Mouse (Mus musculus) intestine, embryonic 15.5 days (tissue): ENCODE data around the gene Mettl26. TPM values are rescaled to one million over a fixed set of nuclear protein-coding genes. Genes with fewer than 3 reads are reported as not detected.

Source experiments
- polyA plus RNA-seq: library from polyadenylated mRNA; unstranded; fragments of >200 nt; fragmentation: Nextera tagmentation; extraction: Ambion mirVana; gene quantifications from 2 replicates; pipeline ENCODE4 v1.2.1, GENCODE M21; 2015

Gene Mettl26
- polyA plus RNA-seq, 1 experiment from 2014 or later: 53.5 TPM

Other genes with a start within 250 kb of the Mettl26 start
- gene Gng13, start 157.9 kb upstream of the Mettl26 start, polyA plus RNA-seq: 2.6 and 2.9 TPM in 2 replicates
- gene Chtf18, start 147.7 kb upstream of the Mettl26 start, polyA plus RNA-seq: 23.5 and 26.8 TPM in 2 replicates
- 16.4 and 17.0 TPM in 2 replicates for gene Rpusd1, start 147.4 kb upstream of the Mettl26 start, polyA plus RNA-seq
- gene Mslnl, start 139.0 kb upstream of the Mettl26 start, polyA plus RNA-seq: 0.06 TPM in 1 of 2 replicates, not detected in the other
- gene Msln, start 120.7 kb upstream of the Mettl26 start, polyA plus RNA-seq: 21.6 and 22.1 TPM in 2 replicates
- gene Narfl, start 101.3 kb upstream of the Mettl26 start, polyA plus RNA-seq: 29.0 and 31.5 TPM in 2 replicates
- 37.9 and 41.5 TPM in 2 replicates for gene Haghl, start 89.4 kb upstream of the Mettl26 start, polyA plus RNA-seq
- gene Ccdc78, start 88.5 kb upstream of the Mettl26 start, polyA plus RNA-seq: 0.15 and 0.40 TPM in 2 replicates
- gene Fam173a, start 82.2 kb upstream of the Mettl26 start, polyA plus RNA-seq: 82.5 and 101 TPM in 2 replicates
- not detected in 2 replicates for gene AC134908.4, start 79.4 kb upstream of the Mettl26 start, polyA plus RNA-seq
- 41.9 and 45.6 TPM in 2 replicates for gene Metrn, start 77.9 kb upstream of the Mettl26 start, polyA plus RNA-seq
- gene Fbxl16, start 66.0 kb upstream of the Mettl26 start, polyA plus RNA-seq: 3.1 and 4.1 TPM in 2 replicates
- 25.4 and 27.7 TPM in 2 replicates for gene Wdr24, start 51.4 kb upstream of the Mettl26 start, polyA plus RNA-seq
- 45.1 and 49.4 TPM in 2 replicates for gene Jmjd8, start 46.2 kb upstream of the Mettl26 start, polyA plus RNA-seq
- 297 and 322 TPM in 2 replicates for gene Stub1, start 41.7 kb upstream of the Mettl26 start, polyA plus RNA-seq
- 1.8 and 1.9 TPM in 2 replicates for gene Rhbdl1, start 37.8 kb upstream of the Mettl26 start, polyA plus RNA-seq
- 1.1 and 2.4 TPM in 2 replicates for gene Gm20683, start 33.3 kb upstream of the Mettl26 start, polyA plus RNA-seq
- 19.2 and 22.1 TPM in 2 replicates for gene Rhot2, start 30.2 kb upstream of the Mettl26 start, polyA plus RNA-seq
- 14.0 and 18.7 TPM in 2 replicates for gene Wdr90, start 13.6 kb upstream of the Mettl26 start, polyA plus RNA-seq
- 73.0 and 77.0 TPM in 2 replicates for gene Mcrip2, start 6.3 kb upstream of the Mettl26 start, polyA plus RNA-seq
- gene Wfikkn1, start 5.8 kb downstream of the Mettl26 start, polyA plus RNA-seq: 0.29 and 0.36 TPM in 2 replicates
- gene Rab40c, start 44.7 kb downstream of the Mettl26 start, polyA plus RNA-seq: 21.4 and 24.9 TPM in 2 replicates
- gene Pigq, start 69.9 kb downstream of the Mettl26 start, polyA plus RNA-seq: 52.1 and 56.4 TPM in 2 replicates
- 0.10 and 0.46 TPM in 2 replicates for gene Nhlrc4, start 69.9 kb downstream of the Mettl26 start, polyA plus RNA-seq
- gene A930017K11Rik, start 77.5 kb downstream of the Mettl26 start, polyA plus RNA-seq: 0.20 and 0.28 TPM in 2 replicates
- gene Capn15, start 110.7 kb downstream of the Mettl26 start, polyA plus RNA-seq: 18.5 and 25.1 TPM in 2 replicates
- 12.4 and 13.6 TPM in 2 replicates for gene Rab11fip3, start 194.5 kb downstream of the Mettl26 start, polyA plus RNA-seq
- 39.4 and 42.7 TPM in 2 replicates for gene Decr2, start 215.3 kb downstream of the Mettl26 start, polyA plus RNA-seq
- 96.7 and 107 TPM in 2 replicates for gene Nme4, start 220.5 kb downstream of the Mettl26 start, polyA plus RNA-seq
- 8.7 and 10.9 TPM in 2 replicates for gene Tmem8, start 238.2 kb downstream of the Mettl26 start, polyA plus RNA-seq
- gene Mrpl28, start 248.4 kb downstream of the Mettl26 start, polyA plus RNA-seq: 218 and 240 TPM in 2 replicates